Mouse (Mus musculus): ENCODE measurements around the gene Zfp800. TPM values are rescaled to one million over a fixed set of nuclear protein-coding genes. Genes with fewer than 3 reads are reported as not detected.

Gene Zfp800
- total RNA-seq, 2 experiments from 2014 or later = 26.0 to 26.6 TPM

- DNase-seq (ENCODE audit: low spot score in 2 of 2) = peak; percentile 69 to 78
Observed at GRCm38 (mm10) chr6:28215268-28215954, 182.4 kb downstream of the Zfp800 start.

GRCm38 (mm10) chr6:28214658-28215267, 183.0 kb downstream of the Zfp800 start:
- DNase-seq (ENCODE audit: low spot score in 2 of 2) = no peak

GRCm38 (mm10) chr6:28203454-28203853, 194.4 kb downstream of the Zfp800 start:
- DNase-seq (ENCODE audit: low spot score in 2 of 2) = peak in 1 of 2 experiments; percentile 38

- DNase-seq (ENCODE audit: low spot score in 2 of 2) = no peak
Observed at GRCm38 (mm10) chr6:28202833-28203232, 195.0 kb downstream of the Zfp800 start.

DNA sequence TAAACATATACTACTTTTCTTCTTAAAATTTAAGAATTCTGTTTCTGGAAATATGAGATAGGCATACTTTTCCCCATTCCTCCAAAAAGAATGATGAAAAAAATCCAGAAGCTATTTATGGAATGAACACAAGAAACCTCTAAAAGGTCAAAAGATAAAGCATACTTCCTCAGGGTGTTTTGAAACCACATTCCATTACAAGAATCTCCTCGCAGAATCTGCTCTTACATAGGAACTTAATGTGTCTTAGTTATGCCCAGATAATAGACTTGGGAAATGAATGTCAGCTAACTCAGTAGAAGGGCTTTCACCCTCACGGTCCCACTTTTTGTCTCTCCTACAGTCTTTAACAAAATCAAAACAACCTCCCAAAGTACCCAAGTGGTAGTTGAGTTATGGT, 203.9 kb downstream of the Zfp800 start:
- DNase-seq (ENCODE audit: low spot score in 2 of 2) = no peak

GRCm38 (mm10) chr6:28191935-28192334, 205.9 kb downstream of the Zfp800 start:
- DNase-seq (ENCODE audit: low spot score in 2 of 2) = no peak

Other genes with a start within 250 kb of the Zfp800 start
- gene Arf5, start 25.6 kb upstream of the Zfp800 start, total RNA-seq (2021) = 100 to 1,000 TPM; 258 to 267 TPM
- gene Fscn3, start 29.8 kb upstream of the Zfp800 start, total RNA-seq (2021) = not detected
- 10 to 100 TPM; 18.3 to 20.8 TPM for gene Gcc1, start 30.4 kb upstream of the Zfp800 start, total RNA-seq (2021)
- not detected for gene Pax4, start 51.3 kb upstream of the Zfp800 start, total RNA-seq (2021)
- 100 to 1,000 TPM; 115 to 117 TPM for gene Snd1, start 77.1 kb upstream of the Zfp800 start, total RNA-seq (2021)

Data from layer of hippocampus, adult 18-20 months (tissue).